Mouse (Mus musculus) forebrain, embryonic 10.5 days (tissue): ENCODE results near the gene Cog4. TPM values are rescaled to one million over a fixed set of nuclear protein-coding genes. Genes with fewer than 3 reads are reported as not detected.
A peak's percentile ranks its signal among the peaks of the same experiment; 100 is the strongest.
"Not testable (repeated sequence)": the region's sequence is repeated elsewhere in the genome, so short reads cannot be mapped to it uniquely, and the experiment has no call there.

Source experiments
- DNase-seq: peaks from one replicate; pipeline ENCODE4 v3.0.0-alpha.2; 2017; ENCODE audit warnings: low spot score; ENCODE audit errors: extremely low spot score
- H3K27ac ChIP-seq: fragments of 300-500 bp; sonication (generic); 2 replicates; pipeline ENCODE4 v1.5.1; 2016; ENCODE audit warnings: mild to moderate bottlenecking
- H3K27me3 ChIP-seq: fragments of 300-500 bp; sonication (generic); 2 replicates; pipeline ENCODE4 v1.6.1; 2016; ENCODE audit warnings: mild to moderate bottlenecking; ENCODE audit not compliant: poor library complexity, severe bottlenecking
- H3K36me3 ChIP-seq: fragments of 300-500 bp; sonication (generic); replicated peaks from 2 replicates; pipeline ENCODE4 v1.6.1; 2016; ENCODE audit warnings: mild to moderate bottlenecking, moderate library complexity
- H3K4me1 ChIP-seq: fragments of 300-500 bp; sonication (generic); 2 replicates; pipeline ENCODE4 v1.6.1; 2016
- H3K4me3 ChIP-seq: fragments of 300-500 bp; sonication (generic); 2 replicates; pipeline ENCODE4 v1.5.1; 2016; ENCODE audit warnings: mild to moderate bottlenecking, moderate library complexity
- H3K9me3 ChIP-seq: fragments of 300-500 bp; sonication (generic); 2 replicates; pipeline ENCODE4 v1.6.1; 2016; ENCODE audit warnings: mild to moderate bottlenecking, moderate library complexity
- WGBS: fragments of 180-500 bp; shearing (Covaris S2); methylation state at CpG from one replicate; pipeline ENCODE4 v1.1.7; 2016; 5-methylcytosine and 5-hydroxymethylcytosine counted together
- polyA plus RNA-seq: library from polyadenylated mRNA; unstranded; fragments of >200 nt; fragmentation: Nextera tagmentation; extraction: Ambion mirVana; gene quantifications from 2 replicates; pipeline ENCODE4 v1.2.1, GENCODE M21; 2016

The Cog4 gene
- polyA plus RNA-seq, 1 experiment from 2014 or later, result 73.2 TPM

DNA sequence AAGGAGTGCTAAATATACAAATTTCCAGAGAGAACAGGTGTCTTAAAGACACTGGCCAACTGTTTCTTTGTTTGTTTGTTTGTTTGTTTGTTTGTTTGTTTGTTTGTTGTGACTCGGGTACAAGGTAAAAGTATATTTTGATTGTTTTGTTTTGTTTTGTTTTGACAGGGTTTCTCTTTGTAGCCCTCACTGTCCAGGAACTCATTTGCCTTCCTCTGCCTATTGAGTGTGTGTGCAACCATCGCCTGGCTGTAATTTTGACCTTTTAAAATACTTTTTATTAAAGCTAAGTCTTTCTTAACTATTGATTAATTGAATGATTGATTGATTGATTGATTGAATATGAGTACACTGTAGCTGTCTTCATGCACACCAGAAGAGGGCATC lies 56.2 kb downstream of the Cog4 start:
- no peak for DNase-seq
- peak overlapping the region; percentile 83 for H3K27ac ChIP-seq
- peaks cover 19% of the 10 kb centered on the region for H3K36me3 ChIP-seq
- H3K27me3 ChIP-seq, result no peaks in the 10 kb centered on the region
- peak overlapping the region; percentile 69 for H3K4me3 ChIP-seq
- 57% methylated on average over 2 of the region's 2 CpGs for WGBS
- H3K9me3 ChIP-seq, result no peaks in the 10 kb centered on the region
- H3K4me1 ChIP-seq, result peaks cover 11% of the 10 kb centered on the region

DNA sequence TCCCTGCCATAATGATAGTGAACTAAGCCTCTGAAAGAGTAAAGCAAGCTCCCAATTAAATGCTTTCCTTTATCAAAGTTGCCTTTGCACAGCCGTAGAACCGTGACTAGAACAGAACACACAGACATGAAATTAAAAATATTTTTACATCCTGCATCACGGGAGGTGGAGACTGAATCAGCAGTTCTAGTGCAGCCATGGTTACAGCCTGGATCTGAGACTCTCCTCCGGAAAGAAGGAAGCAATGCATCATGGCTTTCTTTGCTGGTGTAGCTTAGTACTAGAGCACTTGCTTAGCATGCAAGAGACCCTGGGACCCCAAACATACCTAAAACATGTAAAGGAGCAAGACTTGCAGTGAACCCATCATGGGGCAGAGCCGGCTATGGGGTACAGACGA lies 59.0 kb downstream of the Cog4 start:
- no peak for DNase-seq
- peaks cover 11% of the 10 kb centered on the region for H3K4me1 ChIP-seq

DNA sequence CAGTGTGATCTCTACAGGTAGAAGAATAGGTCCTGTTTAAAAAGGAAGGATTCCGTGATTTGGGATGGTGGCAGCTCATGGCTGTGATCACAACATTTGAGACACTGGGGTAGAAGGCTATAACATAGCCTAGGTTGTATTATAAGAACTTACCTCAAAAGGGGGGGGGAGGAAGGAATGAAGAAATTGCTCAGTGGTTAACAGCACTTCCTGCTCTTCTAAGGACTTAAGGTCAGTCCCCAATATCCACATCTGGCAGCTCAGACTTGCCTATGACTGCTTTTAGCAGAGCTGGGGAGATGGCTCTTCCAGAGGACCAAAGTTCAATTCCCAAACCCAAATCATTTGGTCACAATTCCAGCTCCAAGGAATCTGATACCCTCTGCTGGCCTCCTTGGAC lies 60.3 kb downstream of the Cog4 start:
- Histone ChIP-seq H3K27me3 (no peaks in the 10 kb centered on the region), H3K4me3 (no peak overlapping the region), H3K36me3 (no peaks in the 10 kb centered on the region), H3K27ac (no peak overlapping the region), H3K4me1 (peaks cover 4% of the 10 kb centered on the region), H3K9me3 (no peaks in the 10 kb centered on the region)
- WGBS, result 94% methylated on average over 1 of the region's 1 CpGs
- DNase-seq, result no peak

More for the DNA sequence above, 59.0 kb downstream of the Cog4 start:
- H3K9me3 ChIP-seq, result no peaks in the 10 kb centered on the region
- H3K27ac ChIP-seq, result no peak overlapping the region
- WGBS, result 90% methylated on average over 6 of the region's 6 CpGs
- no peak overlapping the region for H3K4me3 ChIP-seq
- H3K36me3 ChIP-seq, result no peaks in the 10 kb centered on the region
- H3K27me3 ChIP-seq, result no peaks in the 10 kb centered on the region

DNA sequence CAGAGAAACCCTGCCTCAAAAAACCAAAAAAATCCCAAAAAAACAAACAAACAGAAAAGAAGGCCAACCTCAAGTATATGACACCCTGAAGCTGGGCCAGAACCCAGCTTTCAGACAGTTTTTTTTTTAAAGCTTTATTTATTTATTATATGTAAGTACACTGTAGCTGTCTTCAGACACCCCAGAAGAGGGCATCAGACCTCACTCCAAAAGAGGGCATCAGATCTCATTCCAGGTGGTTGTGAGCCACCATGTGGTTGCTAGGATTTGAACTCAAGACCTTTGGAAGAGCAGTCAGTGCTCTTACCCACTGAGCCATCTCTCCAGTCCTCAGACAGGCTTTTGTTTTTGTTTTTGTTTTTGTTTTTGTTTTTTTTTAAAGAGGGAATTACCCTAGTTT lies 63.5 kb downstream of the Cog4 start:
- H3K27me3 ChIP-seq, H3K36me3 ChIP-seq, H3K4me1 ChIP-seq, H3K9me3 ChIP-seq, H3K27ac ChIP-seq, DNase-seq, H3K4me3 ChIP-seq: not testable (repeated sequence)

DNA sequence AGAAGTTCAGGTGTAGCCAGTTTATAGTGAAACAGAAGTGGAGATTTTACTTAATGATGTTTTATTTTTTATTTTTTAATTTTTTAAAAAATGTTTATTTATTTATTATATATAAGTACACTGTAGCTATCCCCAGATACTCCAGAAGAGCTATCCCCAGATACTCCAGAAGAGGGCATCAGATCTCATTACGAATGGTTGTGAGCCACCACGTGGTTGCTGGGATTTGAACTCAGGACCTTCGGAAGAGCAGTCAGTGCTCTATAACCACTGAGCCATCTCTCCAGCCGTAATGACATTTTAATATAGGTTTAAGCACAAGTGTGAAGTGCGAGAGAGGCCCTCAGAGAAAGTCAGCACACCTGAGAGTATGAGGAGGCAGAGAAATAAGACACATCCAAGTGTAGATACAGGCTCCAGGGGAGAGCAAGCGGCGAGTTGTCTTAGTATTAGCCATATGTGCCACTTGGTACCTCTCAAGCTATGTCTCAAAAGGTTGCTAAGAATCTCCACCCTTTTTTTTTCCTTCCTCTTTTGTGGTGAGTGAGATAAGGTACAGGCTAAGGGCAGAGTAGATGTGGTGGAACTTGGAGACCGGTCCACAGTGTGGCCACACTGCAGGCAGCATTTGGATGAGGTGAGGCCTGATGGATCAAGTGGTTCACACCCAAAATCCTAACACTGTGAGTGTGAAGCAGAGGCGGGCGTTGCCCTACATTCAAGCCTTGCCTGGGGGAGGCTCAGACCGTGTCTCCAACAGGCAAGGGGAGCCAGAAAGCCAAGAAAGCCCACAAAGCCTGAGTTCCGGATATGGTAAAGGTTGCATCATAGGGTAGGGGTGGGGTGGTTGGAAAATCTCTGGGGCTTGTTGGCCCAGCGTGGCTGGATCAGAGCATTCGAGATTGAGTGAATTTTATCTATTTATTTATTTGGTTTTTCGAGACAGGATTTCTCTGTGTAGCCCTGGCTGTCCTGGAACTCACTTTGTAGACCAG lies 65.5 kb downstream of the Cog4 start:
- Histone ChIP-seq H3K9me3 (no peaks in the 10 kb centered on the region), H3K4me3 (no peak overlapping the region), H3K27me3 (no peaks in the 10 kb centered on the region), H3K36me3 (no peaks in the 10 kb centered on the region), H3K27ac (no peak overlapping the region), H3K4me1 (no peaks in the 10 kb centered on the region)
- 89% methylated on average over 15 of the region's 15 CpGs for WGBS
- no peak for DNase-seq

DNA sequence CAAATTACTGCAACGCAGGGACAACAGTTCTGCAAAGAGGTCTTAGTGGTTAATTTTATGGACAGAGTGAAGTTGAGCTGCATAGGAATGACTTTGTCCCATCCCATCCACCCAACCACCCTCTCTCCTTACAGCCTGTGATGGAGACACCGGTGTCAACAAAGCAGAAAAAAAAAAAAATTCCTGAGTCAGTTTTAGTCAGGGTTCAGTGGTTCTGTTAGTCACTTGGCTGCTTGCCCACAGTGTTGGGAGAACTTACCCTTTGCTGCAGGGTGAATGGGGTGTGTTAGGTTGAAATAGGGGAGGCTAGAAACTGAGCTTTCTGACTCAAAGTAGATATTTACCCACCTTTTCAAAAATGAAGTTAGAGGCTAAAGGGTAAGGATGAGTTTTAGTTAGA lies 71.0 kb downstream of the Cog4 start:
- Histone ChIP-seq H3K27me3 (no peaks in the 10 kb centered on the region), H3K4me3 (no peak overlapping the region), H3K27ac (no peak overlapping the region), H3K36me3 (peaks cover 7% of the 10 kb centered on the region), H3K4me1 (peaks cover 34% of the 10 kb centered on the region), H3K9me3 (no peaks in the 10 kb centered on the region)
- no peak for DNase-seq
- WGBS, result 84% methylated on average over 2 of the region's 2 CpGs

DNA sequence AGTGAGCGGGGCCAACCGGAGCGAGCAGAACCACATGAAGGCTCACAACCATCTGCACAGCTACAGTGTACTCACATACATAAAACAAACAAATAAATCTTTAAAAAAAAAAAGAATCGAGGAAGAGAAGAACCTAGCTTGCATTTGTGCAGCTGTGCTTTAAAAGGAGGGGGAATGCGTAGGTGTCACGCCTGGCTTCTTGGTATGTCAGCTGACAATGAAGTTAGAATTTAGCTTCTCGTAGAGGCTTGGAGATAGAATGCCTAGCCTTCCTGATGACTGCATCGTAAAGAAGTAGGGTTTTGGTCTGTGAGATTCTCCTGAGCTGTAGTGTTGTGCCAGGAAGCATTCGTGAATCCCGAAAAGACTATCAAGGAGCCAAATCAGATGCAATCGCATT lies 71.6 kb downstream of the Cog4 start:
- no peak overlapping the region for H3K27ac ChIP-seq
- WGBS, result 86% methylated on average over 11 of the region's 11 CpGs
- H3K36me3 ChIP-seq, result peaks cover 13% of the 10 kb centered on the region
- H3K9me3 ChIP-seq, result no peaks in the 10 kb centered on the region
- no peak for DNase-seq
- H3K27me3 ChIP-seq, result no peaks in the 10 kb centered on the region
- no peak overlapping the region for H3K4me3 ChIP-seq
- peaks cover 34% of the 10 kb centered on the region for H3K4me1 ChIP-seq

DNA sequence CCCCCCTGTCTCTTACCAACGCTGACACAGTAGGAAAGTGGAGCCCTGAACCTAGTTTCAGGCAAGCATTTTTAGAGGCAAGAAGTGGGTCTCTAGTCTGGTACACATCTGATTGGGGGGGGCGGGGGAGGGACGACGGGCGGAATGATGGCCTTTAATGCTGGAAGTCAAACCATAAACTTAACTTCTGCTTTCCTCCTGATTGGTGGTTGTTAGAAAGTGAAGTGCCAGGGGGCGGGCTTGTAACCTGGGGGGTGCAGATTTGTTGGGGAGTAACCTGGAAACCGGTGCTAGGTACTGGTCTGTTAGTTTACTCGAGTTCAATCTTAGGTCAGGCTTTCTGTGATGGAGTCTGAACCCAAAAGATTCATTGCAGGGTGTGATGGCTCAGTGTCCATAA lies 72.1 kb downstream of the Cog4 start:
- Histone ChIP-seq H3K4me3 (no peak overlapping the region), H3K9me3 (no peaks in the 10 kb centered on the region), H3K27ac (no peak overlapping the region), H3K36me3 (peaks cover 17% of the 10 kb centered on the region), H3K4me1 (peaks cover 34% of the 10 kb centered on the region), H3K27me3 (no peaks in the 10 kb centered on the region)
- DNase-seq, result no peak
- WGBS, result 83% methylated on average over 8 of the region's 8 CpGs

DNA sequence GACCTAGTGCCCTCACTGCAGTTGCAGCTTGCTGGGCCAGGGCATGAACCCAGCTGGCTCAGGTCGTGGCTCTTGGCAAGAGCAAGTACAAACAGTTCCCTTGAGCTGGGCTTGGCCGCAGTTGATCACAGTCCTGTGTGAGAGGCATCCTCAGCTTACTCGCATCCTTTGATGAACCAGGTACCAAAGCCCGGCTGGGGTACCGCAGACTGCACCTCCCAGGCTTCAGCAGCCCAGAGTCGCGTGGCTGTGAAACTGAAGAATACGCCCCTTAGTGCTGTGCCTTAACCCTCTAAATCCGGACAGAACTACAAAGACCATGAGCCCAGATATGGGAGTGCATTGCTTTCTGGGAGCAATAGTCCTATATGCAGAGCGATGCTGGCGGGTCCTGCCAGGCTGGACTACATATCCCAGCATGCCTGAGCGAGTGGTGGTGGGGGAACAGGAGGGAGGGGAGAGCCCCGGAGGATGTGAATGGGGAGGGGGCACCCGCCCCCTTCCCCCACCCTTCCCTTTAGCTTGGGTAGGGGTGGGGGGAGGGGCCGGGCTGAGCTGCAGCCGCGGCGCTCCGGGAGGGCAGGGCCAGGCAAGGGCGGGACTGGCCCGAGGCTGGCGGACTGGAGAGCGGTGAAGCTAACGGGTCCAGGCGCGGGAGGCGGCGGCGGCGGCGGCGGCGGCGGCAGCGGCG lies 73.1 kb downstream of the Cog4 start, which contains the start of gene St3gal2:
Gene St3gal2, plus strand, starts transcription at position 582 of the 691 bp plus-strand sequence.
- DNase-seq, result peak; percentile 92
- H3K27ac ChIP-seq, result peak within 1 kb of the TSS; percentile 97
- H3K4me1 ChIP-seq, result peaks cover 34% of the 10 kb centered on the region
- H3K36me3 ChIP-seq, result peaks cover 21% of the 10 kb centered on the region
- H3K9me3 ChIP-seq, result no peaks in the 10 kb centered on the region
- no peaks in the 10 kb centered on the region for H3K27me3 ChIP-seq
- peak within 1 kb of the TSS; percentile 89 for H3K4me3 ChIP-seq
- 2% methylated on average over 22 of the region's 36 CpGs for WGBS

DNA sequence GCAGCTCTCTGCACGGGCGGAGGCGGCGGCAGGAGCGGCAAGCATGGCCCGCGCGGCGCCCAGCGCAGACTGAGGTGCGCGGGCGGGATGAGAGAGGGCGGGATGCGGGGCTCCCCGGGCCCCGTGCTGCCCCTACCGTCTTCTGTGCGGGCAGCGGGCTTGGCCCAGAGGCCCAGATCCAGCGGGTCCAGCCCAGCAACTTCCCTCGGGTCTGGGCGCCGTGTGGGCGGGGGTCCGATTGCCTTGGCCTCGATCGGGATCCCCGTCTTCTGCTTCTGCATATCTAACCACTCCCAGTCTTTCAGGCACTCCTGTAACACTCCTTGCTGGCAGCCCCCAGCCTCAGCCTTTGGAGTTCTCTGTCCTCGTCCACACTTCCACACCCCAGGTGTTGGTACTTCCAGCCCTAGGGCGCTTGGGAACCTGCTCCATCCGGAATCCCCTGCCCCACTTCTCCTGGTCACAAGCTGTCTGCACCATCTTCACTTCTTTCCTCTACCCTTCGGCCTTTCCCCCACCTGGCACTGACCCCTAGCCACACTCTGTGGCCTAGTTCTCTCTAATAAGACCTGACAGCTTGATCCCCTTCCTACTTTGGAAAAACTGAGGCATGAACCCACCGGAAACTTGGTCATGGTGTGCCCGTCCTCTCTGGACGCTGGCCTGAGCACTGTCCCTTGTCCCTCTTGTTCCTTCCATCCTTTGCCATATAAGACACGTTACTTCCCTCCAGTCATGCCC lies 73.8 kb downstream of the Cog4 start:
- H3K9me3 ChIP-seq, result no peaks in the 10 kb centered on the region
- no peak for DNase-seq
- H3K36me3 ChIP-seq, result peaks cover 23% of the 10 kb centered on the region
- H3K4me1 ChIP-seq, result peaks cover 34% of the 10 kb centered on the region
- no peaks in the 10 kb centered on the region for H3K27me3 ChIP-seq
- H3K4me3 ChIP-seq, result peak overlapping the region; percentile 89
- peak overlapping the region; percentile 97 for H3K27ac ChIP-seq
- 2% methylated on average over 32 of the region's 37 CpGs for WGBS

DNA sequence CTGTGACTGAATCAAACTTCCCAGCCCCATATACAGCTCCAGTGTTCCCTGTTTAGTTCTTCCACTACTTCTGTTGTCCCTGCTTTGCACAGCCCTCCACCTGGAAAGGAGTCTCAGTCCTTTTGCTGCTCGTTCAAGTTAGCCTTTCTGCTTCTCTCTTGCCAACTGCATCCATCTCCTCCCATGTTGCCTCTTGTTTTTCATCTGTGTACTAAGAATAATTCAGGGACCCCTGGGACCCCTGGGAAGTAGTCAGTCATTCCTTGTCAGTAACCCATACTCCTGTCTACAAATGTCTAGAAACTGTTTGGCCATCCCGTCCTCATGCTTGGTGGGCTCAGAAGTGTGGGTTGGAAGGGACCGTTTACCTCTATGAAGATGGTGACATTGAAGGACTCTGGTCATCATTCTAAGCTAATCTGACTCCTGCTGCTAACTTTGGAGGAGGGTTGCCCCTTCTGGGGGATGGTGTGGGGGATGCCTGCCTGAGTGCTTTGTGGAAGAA lies 74.4 kb downstream of the Cog4 start:
- Histone ChIP-seq H3K9me3 (no peaks in the 10 kb centered on the region), H3K4me1 (peaks cover 34% of the 10 kb centered on the region), H3K4me3 (peak overlapping the region; percentile 89), H3K27ac (peak overlapping the region; percentile 97), H3K36me3 (peaks cover 23% of the 10 kb centered on the region), H3K27me3 (no peaks in the 10 kb centered on the region)
- peak; percentile 21 for DNase-seq
- 44% methylated on average over 3 of the region's 3 CpGs for WGBS

DNA sequence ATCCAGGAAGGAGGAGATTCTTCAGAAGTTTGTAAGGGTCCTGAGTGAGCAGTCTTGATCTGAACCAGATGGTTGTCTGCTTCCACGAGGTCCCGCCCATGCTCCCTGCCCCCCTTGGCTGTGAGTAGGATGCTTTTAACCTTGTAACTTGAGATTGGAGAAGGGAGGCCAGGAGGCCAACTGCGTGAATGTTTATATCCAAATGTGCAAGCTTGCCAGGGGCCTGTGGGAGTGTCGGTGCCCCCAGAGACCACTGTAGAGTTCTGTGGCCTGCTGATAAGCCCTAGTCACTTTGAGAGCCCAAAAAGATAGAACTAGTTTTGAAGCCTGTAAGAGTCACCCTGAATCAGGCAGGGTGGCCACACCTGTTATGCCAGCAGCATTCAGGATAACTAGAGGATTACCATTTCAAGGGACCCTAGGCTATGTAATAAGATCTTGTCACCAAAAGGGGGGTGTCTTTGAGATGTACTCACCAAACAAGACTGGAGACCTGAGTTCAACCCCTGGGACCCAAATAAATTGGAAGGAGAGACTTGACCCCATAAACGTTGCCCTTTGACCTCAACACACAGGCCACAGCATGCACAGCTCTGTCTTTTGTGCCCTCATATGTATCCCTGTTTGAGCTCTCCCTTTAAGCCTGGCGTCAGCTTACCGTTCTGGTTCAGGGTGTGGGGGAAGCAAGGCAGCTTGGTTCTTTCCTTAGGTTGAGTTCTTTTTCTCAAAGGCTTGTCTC lies 75.3 kb downstream of the Cog4 start:
- Histone ChIP-seq H3K36me3 (peaks cover 23% of the 10 kb centered on the region), H3K4me3 (peak overlapping the region; percentile 89), H3K27me3 (no peaks in the 10 kb centered on the region), H3K9me3 (no peaks in the 10 kb centered on the region), H3K4me1 (peaks cover 39% of the 10 kb centered on the region), H3K27ac (peak overlapping the region; percentile 97)
- WGBS, result 34% methylated on average over 7 of the region's 7 CpGs
- DNase-seq, result peak; percentile 52
